In genomic region chr12:72417762-72418161, GRCm38 (mm10) we compare ENCODE assay signal across 9 mouse cellular contexts. TPM values are rescaled to one million over a fixed set of nuclear protein-coding genes. Genes with fewer than 3 reads are reported as not detected.
DNase-seq lines count a peak whose midpoint lies in the region; ATAC-seq lines count a peak whose summit lies in the region.
"Had no signal": no experiment of that assay in that cellular context is flagged by ENCODE, and none has a peak within 500 bp of the region (broad histone marks: within the 10 kb centered on the region; RNA-seq: fewer than 3 reads in every experiment).

No protein-coding gene starts in this region.

- ATAC-seq in hindbrain, embryonic 11.5 days (ENCODE audit: low FRiP score): no peak
- ATAC-seq in hindbrain, embryonic 16.5 days: no peak

- no peaks in the 10 kb centered on the region for H3K4me1 ChIP-seq in hindbrain, embryonic 11.5 days (replicated peaks; ENCODE audit: control insufficient read depth, insufficient read depth, low read length)
- H3K4me1 ChIP-seq in hindbrain, embryonic 16.5 days (ENCODE audit: control insufficient read depth, insufficient read depth, low read depth, low read length): no peaks in the 10 kb centered on the region
- no peaks in the 10 kb centered on the region for H3K4me1 ChIP-seq in hindbrain, embryonic 10.5 days (replicated peaks)
- H3K4me1 ChIP-seq: limb, embryonic 12.5 days had no signal

- no peaks in the 10 kb centered on the region for H3K27me3 ChIP-seq in hindbrain, embryonic 11.5 days (ENCODE audit: control insufficient read depth, insufficient read depth, low read length)
- no peaks in the 10 kb centered on the region for H3K27me3 ChIP-seq in hindbrain, embryonic 16.5 days (replicated peaks; ENCODE audit: control insufficient read depth, insufficient read depth, low read length)
- no peaks in the 10 kb centered on the region for H3K27me3 ChIP-seq in splenic B cell, adult 2 months (ENCODE audit: control insufficient read depth, insufficient read depth, low read length, poor library complexity, severe bottlenecking)
- no peaks in the 10 kb centered on the region for H3K27me3 ChIP-seq in hindbrain, embryonic 10.5 days (ENCODE audit: insufficient read depth, poor library complexity, severe bottlenecking)
- H3K27me3 ChIP-seq: limb, embryonic 12.5 days had no signal

- no peak overlapping the region for H3K4me3 ChIP-seq in hindbrain, embryonic 11.5 days (ENCODE audit: low read depth, low read length)
- H3K4me3 ChIP-seq in hindbrain, embryonic 16.5 days (ENCODE audit: low read length): no peak overlapping the region
- no peak overlapping the region for H3K4me3 ChIP-seq in hindbrain, embryonic 10.5 days
- H3K4me3 ChIP-seq: limb, embryonic 12.5 days had no signal

- no peaks in the 10 kb centered on the region for H3K36me3 ChIP-seq in hindbrain, embryonic 11.5 days (ENCODE audit: control insufficient read depth, insufficient read depth, low read length)
- no peaks in the 10 kb centered on the region for H3K36me3 ChIP-seq in hindbrain, embryonic 16.5 days (ENCODE audit: control insufficient read depth, insufficient read depth, low read length)
- H3K36me3 ChIP-seq in splenic B cell, adult 2 months (ENCODE audit: control insufficient read depth, insufficient read depth, low read length, poor library complexity, severe bottlenecking): no peaks in the 10 kb centered on the region
- no peaks in the 10 kb centered on the region for H3K36me3 ChIP-seq in hindbrain, embryonic 10.5 days
- H3K36me3 ChIP-seq: limb, embryonic 12.5 days had no signal

- peak; percentile 55 for DNase-seq in hindbrain, embryonic 11.5 days (ENCODE audit: low spot score)
- DNase-seq in right cerebral cortex, adult 18-20 months: peak; percentile 51
- DNase-seq in right cerebral cortex, postnatal 25 days: no peak
- peak; percentile 60 to 67 for DNase-seq in cerebellum, postnatal 14 days
- peak; percentile 60 for DNase-seq in splenic B cell, adult 2 months (ENCODE audit: low read depth, low spot score)
- no peak for DNase-seq in frontal cortex, postnatal 10 days (ENCODE audit: low spot score in 2 of 2)
- DNase-seq in hindbrain, embryonic 10.5 days (ENCODE audit: low spot score): no peak

- H3K9me3 ChIP-seq in hindbrain, embryonic 11.5 days (ENCODE audit: control insufficient read depth, low read length): no peaks in the 10 kb centered on the region
- H3K9me3 ChIP-seq in hindbrain, embryonic 16.5 days (ENCODE audit: control insufficient read depth, low read length): no peaks in the 10 kb centered on the region
- H3K9me3 ChIP-seq in hindbrain, embryonic 10.5 days: 0 out of 2 replicates have a peak, but pooled peaks cover 5% of the 10 kb centered on the region
- H3K9me3 ChIP-seq: limb, embryonic 12.5 days had no signal

- WGBS in hindbrain, embryonic 11.5 days: 29% methylated on average over 3 of the region's 3 CpGs
- WGBS in hindbrain, embryonic 16.5 days: 22% methylated on average over 3 of the region's 3 CpGs
- 36% methylated on average over 3 of the region's 3 CpGs for WGBS in hindbrain, embryonic 10.5 days

- no peak overlapping the region for H3K9ac ChIP-seq in hindbrain, embryonic 11.5 days (ENCODE audit: low read depth, low read length)
- H3K9ac ChIP-seq in hindbrain, embryonic 16.5 days (ENCODE audit: low read depth, low read length): no peak overlapping the region
- H3K9ac ChIP-seq: limb, embryonic 12.5 days had no signal

- no peak overlapping the region for H3K27ac ChIP-seq in hindbrain, embryonic 11.5 days (ENCODE audit: low read depth, low read length)
- H3K27ac ChIP-seq in hindbrain, embryonic 16.5 days (ENCODE audit: low read depth, low read length): no peak overlapping the region
- H3K27ac ChIP-seq in hindbrain, embryonic 10.5 days: no peak overlapping the region
- H3K27ac ChIP-seq: limb, embryonic 12.5 days had no signal

- H3K4me2 ChIP-seq in hindbrain, embryonic 11.5 days (replicated peaks; ENCODE audit: low read depth, low read length): no peak overlapping the region
- H3K4me2 ChIP-seq in hindbrain, embryonic 16.5 days (ENCODE audit: low read length): no peak overlapping the region
- H3K4me2 ChIP-seq: limb, embryonic 12.5 days had no signal

RNA-seq across cellular contexts. Expression of gene Rtn1, which starts 8.9 kb away (rescaled TPM):
- 488 and 505 TPM in 2 replicates for polyA plus RNA-seq in hindbrain, embryonic 11.5 days (2014; fragmentation: Nextera tagmentation; extraction: Ambion mirVana)
- 3,305 and 3,556 TPM in 2 replicates for polyA plus RNA-seq in hindbrain, embryonic 16.5 days (2015; fragmentation: Nextera tagmentation; extraction: Ambion mirVana)
- polyA plus RNA-seq in hindbrain, embryonic 10.5 days (2016; fragmentation: Nextera tagmentation; extraction: Ambion mirVana): 162 and 390 TPM in 2 replicates

RNA-seq across cellular contexts. Expression of gene Lrrc9, which starts 23.9 kb away (rescaled TPM):
- polyA plus RNA-seq in hindbrain, embryonic 11.5 days (2014; fragmentation: Nextera tagmentation; extraction: Ambion mirVana): 2.4 and 2.9 TPM in 2 replicates
- 3.3 and 3.9 TPM in 2 replicates for polyA plus RNA-seq in hindbrain, embryonic 16.5 days (2015; fragmentation: Nextera tagmentation; extraction: Ambion mirVana)
- polyA plus RNA-seq in hindbrain, embryonic 10.5 days (2016; fragmentation: Nextera tagmentation; extraction: Ambion mirVana): 0.97 and 2.1 TPM in 2 replicates

Comparison
In these comparisons a context has a peak if more than half of its experiments do, and no peak if none do; other contexts are left out.
1. DNase-seq: peak in hindbrain, embryonic 11.5 days (single experiment), right cerebral cortex, adult 18-20 months (single experiment), cerebellum, postnatal 14 days (2 of 2) and splenic B cell, adult 2 months (single experiment); none in right cerebral cortex, postnatal 25 days (single experiment), frontal cortex, postnatal 10 days (0 of 2) and hindbrain, embryonic 10.5 days (single experiment).